Mouse (Mus musculus) liver, embryonic 15.5 days (tissue): ENCODE measurements around the gene Rnf214. TPM values are rescaled to one million over a fixed set of nuclear protein-coding genes. Genes with fewer than 3 reads are reported as not detected.
A peak's percentile ranks its signal among the peaks of the same experiment; 100 is the strongest.

ENCODE experiments used
- ATAC-seq: fragments of 200-750 bp; cut with Nextera tagmentation; 2 replicates; pipeline ENCODE4 v1.8.0; 2017; ENCODE audit warnings: moderate number of reproducible peaks, mild to moderate bottlenecking, moderate library complexity; ENCODE audit not compliant: insufficient read depth
- H3K27ac ChIP-seq: fragments of 300-500 bp; sonication (generic); replicated peaks from 2 replicates; pipeline ENCODE4 v1.5.1; 2015; ENCODE audit warnings: mild to moderate bottlenecking, inconsistent platforms
- H3K27me3 ChIP-seq: fragments of 300-500 bp; sonication (generic); 2 replicates; pipeline ENCODE4 v1.6.1; 2015; ENCODE audit warnings: mild to moderate bottlenecking, inconsistent platforms
- H3K36me3 ChIP-seq: fragments of 300-500 bp; sonication (generic); replicated peaks from 2 replicates; pipeline ENCODE4 v1.6.1; 2015; ENCODE audit warnings: moderate library complexity, mild to moderate bottlenecking, inconsistent platforms
- H3K4me1 ChIP-seq: fragments of 300-500 bp; sonication (generic); replicated peaks from 2 replicates; pipeline ENCODE4 v1.6.1; 2015; ENCODE audit warnings: inconsistent platforms
- H3K4me2 ChIP-seq: fragments of 300-500 bp; sonication (generic); 2 replicates; pipeline ENCODE4 v1.6.1; 2015; ENCODE audit warnings: moderate library complexity, mild to moderate bottlenecking, inconsistent platforms
- H3K4me3 ChIP-seq: fragments of 300-500 bp; sonication (generic); replicated peaks from 2 replicates; pipeline ENCODE4 v1.5.1; 2015; ENCODE audit warnings: mild to moderate bottlenecking, inconsistent platforms
- H3K9ac ChIP-seq: fragments of 300-500 bp; sonication (generic); 2 replicates; pipeline ENCODE4 v1.6.1; 2015; ENCODE audit warnings: moderate library complexity, mild to moderate bottlenecking, inconsistent platforms
- H3K9me3 ChIP-seq: fragments of 300-500 bp; sonication (generic); replicated peaks from 2 replicates; pipeline ENCODE4 v1.6.1; 2016; ENCODE audit warnings: inconsistent platforms
- WGBS: fragments of 180-500 bp; shearing (Covaris S2); methylation state at CpG from one replicate; pipeline ENCODE4 v1.1.7; 2015; ENCODE audit warnings: mixed read lengths; ENCODE audit not compliant: insufficient replicate concordance; 5-methylcytosine and 5-hydroxymethylcytosine counted together
- polyA plus RNA-seq: library from polyadenylated mRNA; unstranded; fragments of >200 nt; fragmentation: Nextera tagmentation; extraction: Ambion mirVana; gene quantifications from 2 replicates; pipeline ENCODE4 v1.2.1, GENCODE M21; 2015

Rnf214 gene
- polyA plus RNA-seq, result 13.8 and 15.2 TPM in 2 replicates

GRCm38 (mm10) chr9:45906355-45907077 is at the start of gene Rnf214, which contains the start of gene Pcsk7:
Gene Rnf214, minus strand, starts transcription at chr9:45906911.
Gene Pcsk7, plus strand, starts transcription at chr9:45906497.
- H3K4me3 ChIP-seq, result peak within 1 kb of the TSS; percentile 88
- H3K4me2 ChIP-seq, result peak within 1 kb of the TSS; percentile 89
- peak within 1 kb of the TSS; percentile 99 for H3K9ac ChIP-seq
- ATAC-seq, result peak; percentile 94
- WGBS, result under 1% methylated on average over 80 of the region's 80 CpGs
- peaks cover 42% of the 10 kb centered on the region for H3K36me3 ChIP-seq
- H3K4me1 ChIP-seq, result peaks cover 37% of the 10 kb centered on the region
- H3K27me3 ChIP-seq, result no peaks in the 10 kb centered on the region
- no peaks in the 10 kb centered on the region for H3K9me3 ChIP-seq
- peak within 1 kb of the TSS; percentile 99 for H3K27ac ChIP-seq

GRCm38 (mm10) chr9:45955107-45955963 is 48.6 kb upstream of the Rnf214 start, which contains the start of gene Sidt2:
Gene Sidt2, minus strand, starts transcription at chr9:45955258.
- WGBS, result 2% methylated on average over 48 of the region's 48 CpGs
- Histone ChIP-seq H3K9ac (peak within 1 kb of the TSS; percentile 94), H3K4me1 (peaks cover 38% of the 10 kb centered on the region), H3K9me3 (no peaks in the 10 kb centered on the region), H3K36me3 (peaks cover 28% of the 10 kb centered on the region), H3K27me3 (no peaks in the 10 kb centered on the region), H3K27ac (peak within 1 kb of the TSS; percentile 94), H3K4me3 (peak within 1 kb of the TSS; percentile 91), H3K4me2 (peak within 1 kb of the TSS; percentile 93)
- peak; percentile 94 for ATAC-seq

GRCm38 (mm10) chr9:45954294-45955106 is 47.8 kb upstream of the Rnf214 start:
- peak; percentile 71 for ATAC-seq
- Histone ChIP-seq H3K27me3 (no peaks in the 10 kb centered on the region), H3K27ac (peak overlapping the region; percentile 94), H3K4me1 (peaks cover 32% of the 10 kb centered on the region), H3K4me3 (peak overlapping the region; percentile 91), H3K36me3 (peaks cover 36% of the 10 kb centered on the region), H3K4me2 (peak overlapping the region; percentile 93), H3K9ac (peak overlapping the region; percentile 94), H3K9me3 (no peaks in the 10 kb centered on the region)
- WGBS, result under 1% methylated on average over 63 of the region's 63 CpGs

- H3K9me3 ChIP-seq, result no peaks in the 10 kb centered on the region
- peak overlapping the region; percentile 91 for H3K4me3 ChIP-seq
- 54% methylated on average over 13 of the region's 13 CpGs for WGBS
- H3K9ac ChIP-seq, result peak overlapping the region; percentile 94
- peaks cover 32% of the 10 kb centered on the region for H3K4me1 ChIP-seq
- no peak for ATAC-seq
- no peaks in the 10 kb centered on the region for H3K27me3 ChIP-seq
- peak overlapping the region; percentile 93 for H3K4me2 ChIP-seq
- H3K27ac ChIP-seq, result peak overlapping the region; percentile 94
- peaks cover 44% of the 10 kb centered on the region for H3K36me3 ChIP-seq
Measured at GRCm38 (mm10) chr9:45953511-45954293, 47.0 kb upstream of the Rnf214 start.

- Histone ChIP-seq H3K4me2 (peak overlapping the region; percentile 93), H3K36me3 (peaks cover 52% of the 10 kb centered on the region), H3K27me3 (no peaks in the 10 kb centered on the region), H3K9me3 (no peaks in the 10 kb centered on the region), H3K9ac (no peak overlapping the region), H3K4me3 (peak overlapping the region; percentile 91), H3K4me1 (peaks cover 32% of the 10 kb centered on the region), H3K27ac (no peak overlapping the region)
- 87% methylated on average over 7 of the region's 7 CpGs for WGBS
- no peak for ATAC-seq
Measured at GRCm38 (mm10) chr9:45952890-45953289, 46.2 kb upstream of the Rnf214 start.

- no peak for ATAC-seq
- Histone ChIP-seq H3K36me3 (peaks cover 60% of the 10 kb centered on the region), H3K4me2 (no peak overlapping the region)
Measured at GRCm38 (mm10) chr9:45952057-45952456, 45.3 kb upstream of the Rnf214 start.

GRCm38 (mm10) chr9:45946872-45947183 is 40.1 kb upstream of the Rnf214 start:
- H3K36me3 ChIP-seq, result peaks cover 98% of the 10 kb centered on the region
- no peak overlapping the region for H3K27ac ChIP-seq
- 79% methylated on average over 10 of the region's 10 CpGs for WGBS
- ATAC-seq, result no peak
- no peaks in the 10 kb centered on the region for H3K27me3 ChIP-seq
- no peak overlapping the region for H3K9ac ChIP-seq
- H3K4me1 ChIP-seq, result peaks cover 38% of the 10 kb centered on the region
- no peaks in the 10 kb centered on the region for H3K9me3 ChIP-seq
- no peak overlapping the region for H3K4me2 ChIP-seq
- no peak overlapping the region for H3K4me3 ChIP-seq

More at GRCm38 (mm10) chr9:45952057-45952456, 45.3 kb upstream of the Rnf214 start:
- Histone ChIP-seq H3K9me3 (no peaks in the 10 kb centered on the region), H3K9ac (no peak overlapping the region), H3K27ac (no peak overlapping the region), H3K4me1 (peaks cover 32% of the 10 kb centered on the region), H3K27me3 (no peaks in the 10 kb centered on the region), H3K4me3 (no peak overlapping the region)
- 74% methylated on average over 4 of the region's 4 CpGs for WGBS

- Histone ChIP-seq H3K36me3 (peaks cover 98% of the 10 kb centered on the region), H3K4me1 (peaks cover 43% of the 10 kb centered on the region), H3K9me3 (no peaks in the 10 kb centered on the region), H3K27me3 (no peaks in the 10 kb centered on the region), H3K27ac (no peak overlapping the region), H3K9ac (no peak overlapping the region), H3K4me2 (no peak overlapping the region), H3K4me3 (no peak overlapping the region)
- no peak for ATAC-seq
- WGBS, result 87% methylated on average over 16 of the region's 16 CpGs
Measured at GRCm38 (mm10) chr9:45946182-45946871, 39.6 kb upstream of the Rnf214 start.

GRCm38 (mm10) chr9:45945721-45946120 is 39.0 kb upstream of the Rnf214 start:
- peaks cover 46% of the 10 kb centered on the region for H3K4me1 ChIP-seq
- H3K4me2 ChIP-seq, result no peak overlapping the region
- H3K36me3 ChIP-seq, result peaks cover 99% of the 10 kb centered on the region
- WGBS, result 78% methylated on average over 13 of the region's 13 CpGs
- ATAC-seq, result no peak
- no peak overlapping the region for H3K27ac ChIP-seq
- H3K9ac ChIP-seq, result no peak overlapping the region
- H3K27me3 ChIP-seq, result no peaks in the 10 kb centered on the region
- no peak overlapping the region for H3K4me3 ChIP-seq
- no peaks in the 10 kb centered on the region for H3K9me3 ChIP-seq
